Mouse (Mus musculus): ENCODE measurements around the gene Tbc1d24.

The Tbc1d24 gene

GRCm38 (mm10) chr17:24209916-24210240 is 4.5 kb upstream of the Tbc1d24 start:
- no peak for DNase-seq (ENCODE audit: low read depth, low spot score)

- DNase-seq (ENCODE audit: low read depth, low spot score), result no peak
These were observed 3.9 kb upstream of the Tbc1d24 start, which contains the start of gene Ntn3 for GRCm38 (mm10) chr17:24209043-24209915. Gene Ntn3 (minus strand): TSS chr17:24209531.

- DNase-seq (ENCODE audit: low read depth, low spot score), result no peak
These were observed 3.3 kb upstream of the Tbc1d24 start for GRCm38 (mm10) chr17:24208641-24209042.

GRCm38 (mm10) chr17:24207768-24208640 is 2.6 kb upstream of the Tbc1d24 start:
- no peak for DNase-seq (ENCODE audit: low read depth, low spot score)

- DNase-seq (ENCODE audit: low read depth, low spot score), result no peak
These were observed 1.3 kb upstream of the Tbc1d24 start for GRCm38 (mm10) chr17:24206451-24207351.

GRCm38 (mm10) chr17:24205908-24206361 is 573 bp upstream of the Tbc1d24 start:
- no peak for DNase-seq (ENCODE audit: low read depth, low spot score)

GRCm38 (mm10) chr17:24204846-24205245 is 516 bp downstream of the Tbc1d24 start:
- no peak for DNase-seq (ENCODE audit: low read depth, low spot score)

- DNase-seq (ENCODE audit: low read depth, low spot score), result no peak
These were observed 1.5 kb downstream of the Tbc1d24 start for GRCm38 (mm10) chr17:24203611-24204534.

GRCm38 (mm10) chr17:24203068-24203467 is 2.3 kb downstream of the Tbc1d24 start:
- no peak for DNase-seq (ENCODE audit: low read depth, low spot score)

- no peak for DNase-seq (ENCODE audit: low read depth, low spot score)
These were observed 4.3 kb downstream of the Tbc1d24 start for GRCm38 (mm10) chr17:24201092-24201491.

- DNase-seq (ENCODE audit: low read depth, low spot score), result no peak
These were observed 5.6 kb downstream of the Tbc1d24 start for GRCm38 (mm10) chr17:24199741-24200140.

GRCm38 (mm10) chr17:24199252-24199651 is 6.1 kb downstream of the Tbc1d24 start:
- no peak for DNase-seq (ENCODE audit: low read depth, low spot score)

- DNase-seq (ENCODE audit: low read depth, low spot score), result no peak
These were observed 8.1 kb downstream of the Tbc1d24 start for GRCm38 (mm10) chr17:24197032-24197824.

GRCm38 (mm10) chr17:24195349-24195748 is 10.0 kb downstream of the Tbc1d24 start:
- no peak for DNase-seq (ENCODE audit: low read depth, low spot score)

GRCm38 (mm10) chr17:24193769-24194168 is 11.6 kb downstream of the Tbc1d24 start:
- DNase-seq (ENCODE audit: low read depth, low spot score), result no peak

- DNase-seq (ENCODE audit: low read depth, low spot score), result no peak
These were observed 12.1 kb downstream of the Tbc1d24 start for GRCm38 (mm10) chr17:24193268-24193667.

GRCm38 (mm10) chr17:24192848-24193247 is 12.5 kb downstream of the Tbc1d24 start:
- DNase-seq (ENCODE audit: low read depth, low spot score), result no peak

- no peak for DNase-seq (ENCODE audit: low read depth, low spot score)
These were observed 13.9 kb downstream of the Tbc1d24 start for GRCm38 (mm10) chr17:24191481-24191880.

- DNase-seq (ENCODE audit: low read depth, low spot score), result no peak
These were observed 14.4 kb downstream of the Tbc1d24 start for GRCm38 (mm10) chr17:24190934-24191333.
